Mouse (Mus musculus) adrenal gland, postnatal 10 days (tissue): ENCODE results near the gene Panx2. TPM values are rescaled to one million over a fixed set of nuclear protein-coding genes. Genes with fewer than 3 reads are reported as not detected.
A peak's percentile ranks its signal among the peaks of the same experiment; 100 is the strongest.

Experiments used
- DNase-seq: peaks from one replicate; pipeline ENCODE4 v3.0.0; 2021; ENCODE audit warnings: mixed read lengths
- total RNA-seq, 2 experiments: library from RNA; stranded (reverse); gene quantifications; 2 replicates each; pipeline ENCODE4 v1.2.3; 2021

The Panx2 gene
- total RNA-seq, 2 experiments from 2014 or later, result 1.5 to 1.9 TPM

DNA sequence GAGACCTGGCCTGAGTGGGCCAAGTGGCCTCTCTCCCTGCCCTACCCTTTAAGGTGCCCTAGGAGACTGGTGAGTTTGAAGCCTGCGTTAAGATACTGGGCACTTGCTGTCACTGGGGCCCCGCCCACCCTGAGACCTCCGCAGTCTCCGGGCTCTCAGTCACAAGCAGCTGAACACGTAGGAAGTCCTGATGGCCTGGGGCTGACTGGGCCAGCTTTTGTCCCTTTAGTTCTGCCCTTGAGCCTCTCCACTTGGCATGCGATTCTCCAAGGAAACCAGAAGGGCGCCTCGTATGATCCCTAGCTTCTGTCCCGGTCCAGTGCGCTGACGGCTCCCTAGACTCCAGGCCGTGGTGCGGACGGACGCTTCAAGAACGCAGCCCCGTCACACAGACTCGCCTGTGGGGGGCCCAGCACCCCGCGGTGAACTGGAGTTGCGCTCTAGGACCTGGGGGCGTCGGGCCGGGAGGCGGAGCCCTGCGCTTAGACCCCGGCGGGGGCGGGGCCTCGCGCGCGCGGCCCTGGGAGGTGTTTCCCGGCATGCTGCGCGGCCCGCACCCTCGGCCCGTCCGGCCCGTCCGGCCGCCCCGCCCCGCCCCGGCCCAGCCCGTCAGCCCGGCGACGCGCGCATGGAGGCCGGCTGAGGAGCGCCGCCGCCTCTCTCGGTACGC, 16.1 kb downstream of the Panx2 start:
- DNase-seq, result peak; percentile 96

DNA sequence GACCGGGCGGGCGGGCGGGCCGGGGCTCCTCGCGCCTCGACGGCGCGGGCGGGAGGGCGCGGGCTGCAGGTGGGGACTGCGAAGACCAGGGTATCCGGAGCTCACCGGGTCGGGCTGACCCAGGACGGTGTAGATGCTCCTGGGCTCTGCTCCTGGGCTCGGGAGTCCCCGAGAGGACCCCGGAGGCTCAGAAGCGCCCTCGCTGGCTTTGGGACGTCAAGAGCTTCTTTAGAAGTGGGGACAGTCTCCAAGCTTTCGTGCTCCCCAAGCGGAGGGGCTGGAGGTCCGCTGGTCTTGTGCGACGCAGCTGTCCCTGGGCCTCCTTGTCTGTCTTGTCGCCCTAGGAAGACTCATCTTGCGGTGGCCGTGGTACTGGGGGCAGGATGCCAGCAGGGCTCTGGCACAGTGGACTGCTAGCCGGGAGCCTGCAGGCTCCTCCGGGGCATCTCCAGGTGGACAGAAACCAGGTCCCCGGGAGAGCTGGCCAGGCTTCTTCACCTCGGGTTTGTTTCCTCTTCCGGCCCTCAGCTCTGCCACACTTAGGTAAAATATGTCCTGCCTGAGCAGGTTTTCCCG, 16.7 kb downstream of the Panx2 start:
- DNase-seq, result peak; percentile 76

DNA sequence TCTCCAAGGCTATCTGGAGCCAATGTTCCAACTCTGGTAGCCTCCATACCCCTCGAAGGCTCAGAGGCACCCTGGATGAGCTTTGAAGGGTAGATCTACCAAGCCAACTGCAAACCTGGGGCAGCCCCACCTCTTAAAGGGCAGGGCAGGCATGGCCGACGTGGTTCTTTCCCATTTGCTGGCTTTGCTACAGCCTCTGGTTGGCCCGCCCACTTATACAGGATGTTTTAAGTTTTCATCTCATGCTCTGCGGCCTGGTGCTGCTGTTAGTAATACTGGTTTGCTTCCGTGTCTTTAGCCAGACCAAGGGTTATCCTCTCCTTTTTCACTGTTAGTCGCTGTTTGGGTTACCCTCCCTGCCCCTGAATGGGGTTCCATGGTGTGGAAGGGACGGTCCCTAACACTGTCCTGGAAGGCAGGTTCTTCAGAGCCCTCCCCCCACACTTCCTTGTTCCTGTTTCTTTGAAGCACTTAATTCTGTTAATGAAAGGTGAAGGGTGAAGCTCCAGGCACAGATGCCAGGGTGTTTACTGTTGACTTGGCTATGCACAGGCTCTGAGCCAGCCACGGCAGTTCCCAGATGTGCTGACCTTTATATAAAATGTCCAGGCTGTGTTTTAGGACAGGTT, 18.8 kb downstream of the Panx2 start:
- peak; percentile 67 for DNase-seq

DNA sequence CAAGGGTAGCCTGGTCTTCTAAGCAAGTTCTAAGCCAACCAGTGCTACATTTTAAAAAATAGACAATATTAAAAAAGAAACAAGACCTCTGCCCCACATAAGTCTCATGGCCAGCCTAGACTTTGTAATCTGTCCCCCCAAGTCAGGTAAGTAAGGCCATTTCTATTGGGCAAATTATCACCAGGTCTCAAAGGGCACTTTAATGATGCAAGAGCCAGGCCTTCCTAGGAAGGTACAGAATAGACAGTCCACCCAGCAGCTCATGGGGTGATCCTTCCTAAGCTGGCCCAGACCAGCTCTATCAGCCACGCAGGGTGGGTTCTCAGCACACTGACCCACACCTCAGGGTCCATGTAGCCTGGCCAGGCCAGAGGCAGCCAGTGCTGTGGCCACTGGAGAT, 24.4 kb downstream of the Panx2 start:
- DNase-seq, result no peak

DNA sequence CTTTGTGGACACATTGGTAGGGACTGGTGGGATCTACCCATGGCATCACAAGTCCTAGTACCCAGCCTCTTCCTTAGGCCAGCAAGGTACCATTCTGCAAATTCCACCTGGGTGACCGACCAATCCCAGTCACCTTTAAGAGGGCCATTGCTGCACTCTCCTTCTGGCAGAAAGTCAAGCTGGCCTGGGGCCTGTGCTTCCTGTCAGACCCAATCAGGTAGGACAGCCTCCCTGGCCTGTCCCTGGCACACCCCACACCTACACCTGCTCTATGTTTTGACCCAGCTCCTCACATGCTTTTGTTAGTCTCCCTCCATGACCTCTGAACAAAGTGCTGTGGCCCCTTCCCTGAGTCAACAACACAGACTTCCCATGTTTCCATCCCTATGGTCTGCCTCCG, 25.3 kb downstream of the Panx2 start:
- no peak for DNase-seq

DNA sequence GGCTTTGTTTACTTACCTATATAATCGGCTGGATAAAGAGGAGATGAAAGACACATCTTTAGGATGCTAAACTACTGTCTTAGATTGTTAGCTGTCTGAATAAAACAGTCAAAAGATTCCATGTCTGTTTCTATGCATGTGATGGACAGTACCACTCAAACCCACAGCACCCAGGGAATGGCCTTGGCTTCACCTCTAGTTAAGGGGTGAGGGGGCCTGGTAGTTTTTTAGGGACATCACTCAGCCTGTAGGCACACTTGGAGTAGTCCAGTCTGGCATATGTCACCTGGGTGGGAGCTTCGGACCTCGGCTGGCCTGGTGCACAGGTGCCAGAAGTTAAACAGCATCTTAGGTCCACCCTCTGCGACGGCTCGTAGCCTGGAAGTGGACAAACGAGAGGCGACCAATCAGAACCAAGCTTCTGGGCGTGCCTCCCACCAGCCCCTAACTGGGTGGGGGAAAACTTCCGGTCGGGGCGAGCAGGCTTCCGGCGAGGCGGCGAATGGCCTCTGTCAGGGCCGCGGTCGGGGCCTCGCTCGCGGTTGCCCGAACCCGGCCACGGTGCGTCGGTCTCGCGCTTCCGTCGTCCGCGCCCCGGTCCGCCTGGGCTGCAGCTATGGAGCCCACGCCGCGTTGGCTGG, 29.2 kb downstream of the Panx2 start, which contains the start of gene Selenoo:
TSS of gene Selenoo (plus strand) at position 478 of the 641 bp plus-strand sequence.
- DNase-seq, result peak; percentile 95

DNA sequence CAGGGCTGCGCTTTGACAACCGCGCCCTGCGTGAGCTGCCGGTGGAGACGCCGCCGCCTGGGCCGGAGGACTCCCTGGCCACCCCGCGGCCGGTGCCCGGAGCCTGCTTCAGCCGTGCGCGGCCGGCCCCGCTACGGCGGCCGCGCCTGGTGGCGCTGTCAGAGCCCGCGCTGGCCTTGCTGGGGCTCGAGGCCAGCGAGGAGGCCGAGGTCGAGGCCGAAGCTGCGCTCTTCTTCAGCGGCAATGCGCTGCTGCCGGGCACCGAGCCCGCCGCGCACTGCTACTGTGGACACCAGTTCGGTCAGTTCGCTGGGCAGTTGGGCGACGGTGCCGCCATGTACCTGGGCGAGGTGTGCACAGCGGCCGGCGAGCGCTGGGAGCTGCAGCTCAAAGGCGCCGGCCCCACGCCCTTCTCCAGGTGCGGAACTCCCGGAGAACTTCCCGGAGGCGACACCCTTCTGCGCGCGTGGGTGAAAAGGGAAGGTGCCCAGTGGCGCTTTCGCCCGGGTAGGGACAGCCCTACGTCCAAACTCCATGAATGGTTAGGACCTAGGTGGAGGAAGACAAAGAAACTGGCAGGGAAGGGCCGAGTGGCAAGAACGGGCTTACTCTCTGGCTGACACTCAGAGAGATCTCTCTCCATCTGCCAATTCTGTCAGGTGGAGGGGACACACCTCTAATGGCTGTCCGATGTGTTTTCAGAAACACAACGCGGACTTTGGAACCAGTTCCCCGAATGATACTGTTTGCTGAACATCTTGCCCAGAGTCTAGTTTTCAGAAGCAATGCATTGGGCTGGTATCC, 29.9 kb downstream of the Panx2 start:
- peak; percentile 67 for DNase-seq

DNA sequence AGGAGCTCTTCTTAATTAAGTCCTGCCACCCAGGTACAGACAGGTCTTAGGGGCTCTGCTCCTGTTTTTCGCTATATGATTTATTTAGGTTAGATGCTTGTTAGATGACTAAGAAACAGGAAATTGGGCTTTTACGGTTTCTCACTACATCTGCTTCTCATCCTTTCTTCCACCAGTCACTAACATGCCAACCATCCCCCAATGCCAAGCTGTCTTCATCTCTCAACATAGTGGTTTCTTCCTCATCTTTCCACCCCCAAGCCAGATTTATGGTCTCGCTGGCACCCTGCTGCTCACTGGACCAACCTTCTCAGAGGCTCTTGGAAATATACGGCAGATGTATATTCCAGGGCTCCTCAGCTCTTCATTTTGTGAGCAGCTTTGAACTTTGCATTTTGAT, 31.1 kb downstream of the Panx2 start:
- no peak for DNase-seq

DNA sequence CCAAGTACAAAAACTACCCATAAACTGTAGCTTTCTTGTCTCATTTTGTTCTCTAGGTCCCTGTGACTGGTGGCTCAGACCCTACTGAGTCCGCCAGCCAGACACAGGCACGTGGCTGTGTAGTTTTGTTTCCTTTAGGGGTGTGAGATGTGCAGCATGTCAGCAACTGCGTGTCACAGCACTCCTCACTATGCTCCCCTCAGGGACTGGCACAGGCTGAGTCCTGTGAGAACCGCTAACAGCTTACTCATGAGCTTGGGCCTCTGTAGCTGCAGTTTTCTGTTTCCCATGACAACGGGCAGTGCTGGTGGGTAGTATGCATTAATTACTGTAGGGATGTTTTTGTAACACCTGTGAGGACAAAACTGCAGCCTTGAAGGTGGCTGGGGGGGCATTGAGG, 32.6 kb downstream of the Panx2 start:
- no peak for DNase-seq

DNA sequence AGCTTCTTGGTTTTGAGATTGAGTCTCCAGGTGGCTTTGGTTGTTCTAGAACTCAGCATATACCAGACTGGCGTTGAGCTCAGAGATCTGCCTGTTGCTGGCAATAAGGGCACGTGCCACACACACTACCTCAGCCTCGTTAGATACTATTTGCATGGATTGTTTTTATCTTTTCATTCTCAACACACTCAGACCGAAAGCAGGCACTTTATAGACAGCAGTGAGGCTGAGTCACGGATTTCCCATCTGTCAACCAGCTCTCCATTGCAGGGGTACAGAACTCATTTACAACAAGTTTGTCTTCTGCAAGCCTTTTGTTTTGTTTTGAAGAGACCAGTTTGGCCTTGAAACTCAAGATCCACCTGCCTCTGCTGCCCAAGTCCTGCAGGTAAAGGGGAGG, 37.9 kb downstream of the Panx2 start:
- no peak for DNase-seq

DNA sequence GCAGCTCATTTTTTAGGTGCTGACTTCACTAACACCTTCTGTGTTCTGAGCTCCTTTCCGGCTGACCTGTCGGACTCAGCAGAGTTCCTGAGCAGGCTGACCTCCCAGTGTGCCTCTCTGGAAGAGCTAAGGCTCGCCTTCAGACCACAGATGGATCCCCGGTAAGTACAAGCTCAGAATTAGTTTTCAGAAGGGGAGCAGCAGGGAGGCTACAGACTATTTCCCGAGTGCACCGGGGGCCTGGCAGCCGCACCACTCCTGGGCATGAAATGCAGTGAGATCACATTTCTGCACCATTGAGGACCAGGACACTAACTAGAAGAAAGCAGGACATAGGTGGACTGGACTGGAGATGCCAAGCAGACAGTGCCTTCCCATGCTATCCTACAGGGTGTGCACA, 39.1 kb downstream of the Panx2 start:
- no peak for DNase-seq

DNA sequence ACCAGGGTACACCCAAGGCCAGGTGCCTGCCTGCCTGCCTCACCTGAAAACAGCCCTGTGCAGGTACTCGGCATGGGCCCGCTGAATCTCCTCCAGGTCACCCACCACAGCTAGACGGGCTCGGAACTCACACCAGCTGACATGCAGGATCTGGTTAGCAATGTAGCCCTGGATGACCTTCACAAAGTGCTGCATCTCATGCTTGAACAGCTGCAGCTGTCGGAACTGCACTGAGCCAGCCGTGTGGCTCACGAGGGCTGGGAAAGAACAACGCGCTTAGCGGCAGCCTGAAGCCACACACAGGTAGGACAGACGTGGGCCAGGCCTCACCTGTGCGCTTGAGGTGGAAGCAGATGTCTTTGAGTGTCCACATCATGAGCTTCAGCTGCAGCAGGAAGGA, 41.3 kb downstream of the Panx2 start:
- no peak for DNase-seq

DNA sequence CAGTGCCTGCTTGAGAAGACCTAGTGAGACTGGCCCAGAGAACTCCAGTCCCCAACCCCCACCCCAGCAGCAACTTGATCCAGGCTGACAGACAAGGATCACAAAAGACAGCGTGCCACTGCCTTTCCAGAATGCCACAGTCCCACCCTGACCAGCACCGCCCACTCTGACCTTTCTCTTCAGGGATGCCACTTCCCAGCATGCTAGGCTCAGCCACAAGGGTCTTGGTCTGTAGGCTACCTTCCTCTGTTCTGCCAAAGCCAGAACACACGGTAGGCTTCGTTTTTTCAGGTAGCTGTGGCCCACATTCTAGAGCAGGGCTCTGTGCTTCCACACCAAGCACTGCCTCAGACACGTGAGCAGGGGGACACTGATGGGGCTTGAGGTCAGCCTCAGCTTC, 43.1 kb downstream of the Panx2 start:
- no peak for DNase-seq

DNA sequence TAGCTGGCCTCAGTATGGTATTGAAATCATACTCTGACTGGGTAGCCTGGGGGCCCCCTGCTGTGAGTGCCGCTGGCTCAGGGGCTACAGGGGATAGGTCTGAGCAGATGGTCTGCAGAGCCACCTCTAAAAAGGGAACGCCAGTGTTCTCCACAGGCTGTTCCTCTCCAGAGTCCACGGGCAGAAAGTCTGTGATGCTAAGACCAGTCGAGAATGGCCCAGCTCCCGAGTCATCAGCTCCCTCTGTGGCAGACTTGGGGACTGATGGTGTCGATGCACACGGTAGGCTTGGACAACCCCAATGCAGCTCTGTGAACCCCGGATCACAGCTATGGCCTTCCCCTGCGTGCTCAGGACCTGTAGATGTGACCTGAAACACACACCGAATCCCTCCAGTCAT, 44.4 kb downstream of the Panx2 start:
- no peak for DNase-seq

DNA sequence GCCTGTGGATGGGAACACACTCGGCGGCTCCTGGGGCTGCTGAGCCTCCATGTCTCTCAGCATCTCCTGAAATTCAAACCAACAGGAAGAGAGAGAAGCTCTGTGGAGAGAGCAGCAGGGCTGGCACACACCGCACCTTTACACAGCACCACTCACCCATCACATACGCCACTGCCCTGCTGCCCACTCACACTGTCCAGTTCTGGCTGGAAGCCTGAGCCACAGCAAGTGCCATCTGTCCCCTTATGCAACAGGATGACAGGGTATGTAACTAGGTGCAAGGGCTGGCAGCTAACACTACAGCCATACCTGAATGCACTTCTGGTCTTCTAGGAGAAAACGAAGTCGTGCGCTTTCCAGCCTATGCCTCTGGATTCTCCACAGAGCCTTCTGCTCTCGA, 44.9 kb downstream of the Panx2 start:
- no peak for DNase-seq

DNA sequence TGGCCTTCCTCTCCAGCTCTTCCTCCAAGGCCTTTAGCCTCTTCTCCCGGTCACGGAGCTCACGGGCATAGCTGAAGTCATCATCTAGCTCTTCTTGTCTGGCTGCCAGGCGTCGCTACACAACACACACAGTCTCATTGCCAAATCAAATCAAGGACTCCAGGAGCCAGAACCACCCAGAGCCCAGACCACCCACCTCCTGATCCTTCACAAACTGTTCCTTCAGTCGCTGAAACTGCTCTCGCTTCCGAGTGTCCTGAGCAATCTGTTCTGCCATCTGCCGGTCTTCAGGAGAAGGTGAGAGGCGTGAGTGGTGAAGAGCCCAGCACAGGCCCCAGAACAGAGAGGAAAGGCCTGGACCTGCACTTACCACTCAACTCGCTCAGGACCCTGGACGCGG, 46.5 kb downstream of the Panx2 start:
- DNase-seq, result no peak

DNA sequence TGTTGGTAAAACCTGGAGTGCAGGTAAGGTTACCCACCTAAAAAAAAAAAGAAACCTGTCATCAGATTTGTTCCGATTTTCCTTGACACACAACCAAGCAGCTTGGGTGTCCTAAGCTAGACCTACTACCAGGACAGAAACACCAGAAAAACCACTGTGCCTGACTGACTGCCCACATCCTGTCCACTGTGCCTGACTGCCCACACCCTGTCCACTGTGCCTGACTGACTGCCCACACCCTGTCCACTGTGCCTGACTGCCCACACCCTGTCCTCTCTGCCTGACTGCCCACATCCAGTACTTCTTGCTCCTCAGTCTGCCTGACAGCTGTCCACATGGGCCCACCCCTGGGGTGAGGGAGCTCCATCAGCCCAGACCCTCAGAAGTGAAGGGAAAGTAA, 47.4 kb downstream of the Panx2 start:
- DNase-seq, result no peak

DNA sequence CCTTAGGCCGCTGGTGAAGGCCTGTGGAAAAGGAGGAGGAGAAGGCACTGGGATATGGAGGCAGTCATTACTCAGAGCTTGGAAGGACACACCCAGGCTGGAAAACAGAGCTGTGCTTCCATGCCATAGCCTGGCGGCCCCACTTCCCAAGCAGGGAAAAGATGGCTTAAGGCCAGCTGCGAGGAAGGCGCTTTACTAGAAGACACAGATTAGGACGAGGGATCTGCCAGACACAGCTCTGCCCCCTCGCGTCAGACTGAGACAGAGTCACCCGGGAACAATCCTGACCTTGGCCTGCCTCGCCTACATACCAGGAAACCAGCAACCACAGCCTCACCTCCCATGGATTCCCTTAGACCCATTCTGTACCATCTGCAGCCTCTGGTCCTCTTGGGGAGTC, 50.6 kb downstream of the Panx2 start:
- DNase-seq, result peak; percentile 73

DNA sequence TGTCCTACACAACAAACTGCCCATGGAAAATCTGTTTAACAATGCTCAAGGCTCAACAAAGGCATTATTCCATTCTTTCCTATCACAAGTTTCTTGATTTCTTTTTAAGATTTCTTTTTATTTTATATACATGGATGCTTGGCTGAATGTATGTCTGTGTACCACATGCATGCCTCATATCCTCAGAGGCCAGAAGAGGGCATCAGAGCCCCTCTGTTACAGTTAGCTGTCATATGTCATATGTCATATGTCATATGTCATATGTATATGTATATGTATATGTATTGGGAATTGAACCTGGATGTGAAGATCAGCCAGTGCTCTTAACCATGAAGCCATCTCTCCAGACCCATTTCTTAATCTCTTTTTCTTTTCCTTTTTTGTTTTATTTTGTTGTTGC, 58.5 kb downstream of the Panx2 start:
- DNase-seq, result no peak

DNA sequence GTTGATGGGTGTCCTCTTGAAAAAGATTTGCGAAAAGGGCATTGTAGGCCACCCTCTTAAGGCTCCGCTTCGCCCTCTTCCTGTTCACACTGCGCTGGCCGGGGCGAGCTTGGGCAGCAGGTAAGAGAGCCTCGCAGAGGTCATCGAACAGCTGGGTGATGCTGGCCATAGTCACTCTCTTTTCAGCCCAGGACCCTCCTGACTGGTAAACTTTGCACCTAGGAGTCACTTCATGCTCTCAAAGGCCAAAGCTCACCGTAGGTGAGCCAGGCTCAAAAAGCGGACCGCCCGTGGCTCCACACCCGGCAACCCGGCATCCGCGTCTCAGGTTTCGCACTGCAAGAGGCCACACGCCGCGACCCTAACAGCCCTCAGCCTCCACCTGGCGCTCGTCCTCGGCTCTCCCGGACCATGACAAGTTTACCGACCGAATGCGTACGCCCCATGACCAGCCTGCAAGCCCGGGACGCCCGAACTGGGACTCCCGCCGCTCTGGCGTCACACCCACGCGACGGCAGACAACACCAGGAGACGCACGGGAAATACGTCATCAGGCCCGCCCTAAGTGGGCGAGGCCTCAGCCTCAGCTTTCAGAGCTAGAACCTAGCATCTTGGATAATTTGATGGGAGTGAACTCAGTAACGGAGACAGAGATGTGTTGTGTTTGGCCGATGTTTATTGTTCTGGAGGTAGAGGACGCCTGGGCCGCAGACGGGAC, 63.3 kb downstream of the Panx2 start, which contains the start of gene Tubgcp6:
TSS of gene Tubgcp6 (minus strand) at position 464 of the 718 bp plus-strand sequence.
- peak; percentile 97 for DNase-seq
